Mouse (Mus musculus) hindbrain, postnatal 0 days (tissue): ENCODE data around the gene Nmi. TPM values are rescaled to one million over a fixed set of nuclear protein-coding genes. Genes with fewer than 3 reads are reported as not detected.

ENCODE experiments used
- ATAC-seq: fragments of 200-750 bp; cut with Nextera tagmentation; 2 replicates; pipeline ENCODE4 v1.8.0; 2017; ENCODE audit warnings: mild to moderate bottlenecking, moderate TSS enrichment, moderate library complexity
- DNase-seq: peaks from one replicate; pipeline ENCODE4 v3.0.0-alpha.2; 2015; ENCODE audit warnings: low spot score
- H3K27ac ChIP-seq: fragments of 300-500 bp; sonication (generic); 2 replicates; pipeline ENCODE4 v1.5.1; 2014; ENCODE audit warnings: mild to moderate bottlenecking
- H3K27me3 ChIP-seq: fragments of 300-500 bp; sonication (generic); 2 replicates; pipeline ENCODE4 v1.6.1; 2014; ENCODE audit warnings: low read length, mixed read lengths; ENCODE audit not compliant: insufficient read depth
- H3K36me3 ChIP-seq: fragments of 300-500 bp; sonication (generic); 2 replicates; pipeline ENCODE4 v1.6.1; 2014; ENCODE audit warnings: low read length, mixed read lengths; ENCODE audit not compliant: insufficient read depth
- H3K4me1 ChIP-seq: fragments of 300-500 bp; sonication (generic); 2 replicates; pipeline ENCODE4 v1.6.1; 2014; ENCODE audit warnings: antibody characterized with exemption, low read length, mixed read lengths; ENCODE audit not compliant: insufficient read depth
- H3K4me2 ChIP-seq: fragments of 300-500 bp; sonication (generic); 2 replicates; pipeline ENCODE4 v1.6.1; 2014; ENCODE audit warnings: low read depth, mild to moderate bottlenecking, low read length, moderate library complexity, mixed read lengths
- H3K4me3 ChIP-seq: fragments of 300-500 bp; sonication (generic); 2 replicates; pipeline ENCODE4 v1.5.1; 2014; ENCODE audit warnings: low read length
- H3K9ac ChIP-seq: fragments of 300-500 bp; sonication (generic); replicated peaks from 2 replicates; pipeline ENCODE4 v1.6.1; 2014; ENCODE audit warnings: mild to moderate bottlenecking, low read length, moderate library complexity, mixed read lengths
- H3K9me3 ChIP-seq: fragments of 300-500 bp; sonication (generic); 2 replicates; pipeline ENCODE4 v1.6.1; 2016; ENCODE audit warnings: low read length, mixed read lengths
- CTCF ChIP-seq: IDR thresholded peaks from 2 replicates; pipeline ENCODE4 v1.5.1; 2016; ENCODE audit warnings: antibody characterized with exemption, control low read depth, low read depth
- WGBS: fragments of 180-500 bp; shearing (Covaris S2); extraction: QIAGEN DNeasy Blood & Tissue Kit; methylation state at CpG from one replicate; pipeline ENCODE4 v1.1.7; 2014; 5-methylcytosine and 5-hydroxymethylcytosine counted together
- polyA plus RNA-seq: library from polyadenylated mRNA; unstranded; fragments of >200 nt; fragmentation: Nextera tagmentation; extraction: Ambion mirVana; gene quantifications from 2 replicates; pipeline ENCODE4 v1.2.1, GENCODE M21; 2015
- total RNA-seq: library from RNA; depleted of rRNA; stranded (reverse); fragments of >200 nt; gene quantifications from 2 replicates; pipeline ENCODE4 v1.2.3, GENCODE M21; 2014

Nmi gene
- total and polyA plus RNA-seq, 2 experiments from 2014 or later = 1.5 to 8.3 TPM

GRCm38 (mm10) chr2:51934574-51935334, 38.5 kb downstream of the Nmi start, which contains the start of gene Rbm43:
Gene Rbm43 (minus strand): TSS chr2:51935163.
- peak; percentile 83 for DNase-seq
- Histone ChIP-seq H3K9ac (peak within 1 kb of the TSS; percentile 56), H3K36me3 (no peaks in the 10 kb centered on the region), H3K27me3 (no peaks in the 10 kb centered on the region), H3K4me2 (peak within 1 kb of the TSS; percentile 89), H3K9me3 (no peaks in the 10 kb centered on the region), H3K27ac (peak within 1 kb of the TSS; percentile 51; the same call in 1 of the 2 replicates), H3K4me3 (peak within 1 kb of the TSS; percentile 58), H3K4me1 (no peaks in the 10 kb centered on the region)
- TF ChIP-seq CTCF = peak; percentile 41
- peak; percentile 88 for ATAC-seq
- under 1% methylated on average over 48 of the region's 48 CpGs for WGBS

DNA sequence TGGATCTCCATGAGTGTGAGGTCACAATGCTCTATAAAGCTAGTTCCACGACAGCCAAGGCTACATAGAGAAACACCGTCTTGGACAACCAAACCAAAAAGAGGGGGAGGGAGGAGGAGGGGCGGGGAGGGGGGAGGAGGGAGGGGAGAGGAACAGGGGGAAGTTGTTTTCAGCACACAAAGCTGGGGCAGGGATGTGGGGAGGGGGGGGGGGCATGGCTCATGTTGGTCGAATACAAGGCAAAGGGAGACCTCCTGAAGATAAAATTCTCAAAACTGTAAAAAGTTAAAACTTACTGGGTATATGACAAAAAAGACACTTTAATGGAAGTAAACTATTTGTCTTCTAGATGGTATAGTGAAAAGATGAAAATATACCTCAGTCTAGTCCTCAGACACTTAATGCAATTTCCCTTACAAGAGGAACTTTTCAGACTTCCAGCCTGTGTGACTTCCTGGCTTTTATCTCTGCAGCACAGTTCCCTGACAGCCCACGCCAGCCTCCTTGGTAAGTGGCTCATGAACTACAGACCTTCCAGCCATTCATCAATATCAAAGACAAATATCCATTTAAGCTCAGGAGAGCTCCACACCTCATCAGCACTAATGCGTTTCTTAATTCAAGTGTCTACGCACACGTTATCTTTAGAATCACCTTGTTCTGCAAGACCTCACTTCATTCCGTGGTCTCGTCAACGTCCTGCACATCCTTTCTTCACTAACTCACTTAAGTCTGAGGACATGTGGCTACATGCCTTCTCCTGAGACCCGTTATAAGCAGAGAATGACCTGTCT, 39.8 kb downstream of the Nmi start:
- H3K4me1 ChIP-seq = no peaks in the 10 kb centered on the region
- H3K9ac ChIP-seq = no peak overlapping the region
- H3K27ac ChIP-seq = no peak overlapping the region
- peak overlapping the region; percentile 58; the same call in 1 of the 2 replicates for H3K4me3 ChIP-seq
- H3K36me3 ChIP-seq = no peaks in the 10 kb centered on the region
- 64% methylated on average over 12 of the region's 12 CpGs for WGBS
- H3K27me3 ChIP-seq = no peaks in the 10 kb centered on the region
- ATAC-seq = no peak
- no peak for TF ChIP-seq CTCF
- DNase-seq = no peak
- peak overlapping the region; percentile 89 for H3K4me2 ChIP-seq
- no peaks in the 10 kb centered on the region for H3K9me3 ChIP-seq

DNA sequence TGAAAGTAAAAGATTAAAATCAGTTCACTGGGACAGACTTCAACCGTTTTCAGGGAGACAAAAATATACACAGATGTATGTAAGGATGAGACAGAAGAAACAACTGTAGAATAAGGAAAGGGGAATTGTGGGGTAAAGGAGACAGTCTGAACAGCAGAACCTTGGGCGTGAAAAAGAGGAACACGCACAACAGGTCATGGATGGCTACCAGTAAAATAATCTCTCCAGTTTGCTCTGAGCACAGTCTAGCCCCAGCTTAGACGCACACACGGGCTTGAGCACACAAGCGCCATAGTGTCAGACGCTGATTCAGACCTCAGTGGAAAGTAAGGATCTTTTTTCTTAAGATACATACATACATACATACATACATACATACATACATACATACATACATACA, 42.1 kb downstream of the Nmi start:
- Histone ChIP-seq H3K9me3 (no peaks in the 10 kb centered on the region), H3K4me3 (no peak overlapping the region), H3K4me1 (no peaks in the 10 kb centered on the region), H3K27ac (no peak overlapping the region), H3K36me3 (no peaks in the 10 kb centered on the region), H3K4me2 (no peak overlapping the region), H3K9ac (no peak overlapping the region), H3K27me3 (no peaks in the 10 kb centered on the region)
- ATAC-seq (no peak), DNase-seq (no peak)
- WGBS = 93% methylated on average over 7 of the region's 7 CpGs
- TF ChIP-seq CTCF = no peak

DNA sequence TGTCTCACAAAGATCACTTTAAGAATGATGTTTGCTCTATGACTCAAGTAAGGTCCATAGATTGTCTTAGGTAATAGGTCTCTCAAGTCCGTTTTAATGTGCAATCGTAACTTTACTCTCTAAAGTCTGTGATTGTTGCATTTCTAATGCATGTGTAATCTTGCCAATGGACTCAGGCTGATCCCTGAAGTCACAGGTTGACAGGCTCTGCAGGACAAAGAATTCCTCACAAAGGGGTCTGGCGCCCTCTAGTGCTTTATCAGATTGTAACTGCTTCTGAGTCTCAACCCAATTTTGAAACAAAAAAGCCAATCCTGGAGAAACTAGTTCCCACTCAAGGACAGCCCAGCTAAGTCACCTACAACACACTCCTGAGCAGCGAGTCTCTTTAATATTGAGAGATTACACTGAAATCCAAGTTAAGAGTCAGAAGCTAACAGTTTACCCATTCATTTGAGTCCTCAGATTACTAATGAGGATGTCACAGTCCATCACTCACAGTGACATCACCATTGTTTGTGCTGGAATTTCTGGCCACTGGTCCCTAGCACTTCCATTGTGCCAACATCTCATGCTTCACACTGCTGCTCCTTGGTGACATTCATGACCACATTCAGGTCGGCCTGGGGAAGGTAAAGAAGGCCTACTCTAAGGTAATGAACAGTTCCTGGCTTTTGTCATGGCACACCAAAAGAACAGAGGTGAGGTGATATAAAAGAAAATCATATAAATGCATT, 58.2 kb downstream of the Nmi start:
- no peaks in the 10 kb centered on the region for H3K4me1 ChIP-seq
- DNase-seq (peak; percentile 94), ATAC-seq (peak; percentile 49; the same call in 1 of the 2 replicates)
- H3K36me3 ChIP-seq = no peaks in the 10 kb centered on the region
- H3K9ac ChIP-seq = no peak overlapping the region
- TF ChIP-seq CTCF = peak; percentile 93
- 4% methylated on average over 5 of the region's 5 CpGs for WGBS
- no peak overlapping the region for H3K27ac ChIP-seq
- no peak overlapping the region for H3K4me2 ChIP-seq
- no peak overlapping the region for H3K4me3 ChIP-seq
- H3K27me3 ChIP-seq = no peaks in the 10 kb centered on the region
- no peaks in the 10 kb centered on the region for H3K9me3 ChIP-seq

DNA sequence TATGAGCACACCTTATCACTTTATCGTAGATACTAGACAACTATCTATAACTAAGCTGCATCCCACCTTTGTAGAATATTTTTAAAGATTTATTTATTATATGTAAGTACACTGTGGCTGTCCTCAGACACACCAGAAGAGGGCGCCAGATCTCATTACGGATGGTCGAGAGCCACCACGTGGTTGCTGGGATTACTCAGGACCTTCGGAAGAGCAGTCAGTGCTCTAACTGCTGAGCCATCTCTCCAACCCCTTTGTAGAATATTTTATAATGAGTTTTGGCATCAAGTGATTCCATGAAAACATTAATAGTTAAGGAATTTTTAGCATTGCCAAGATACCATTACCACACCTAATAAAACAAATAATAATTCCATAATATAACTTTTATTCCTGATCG, 58.8 kb downstream of the Nmi start:
- no peak for ATAC-seq
- H3K4me1 ChIP-seq = no peaks in the 10 kb centered on the region
- TF ChIP-seq CTCF = no peak; the same call in 1 of the 2 replicates
- H3K4me3 ChIP-seq = no peak overlapping the region
- H3K9ac ChIP-seq = no peak overlapping the region
- no peaks in the 10 kb centered on the region for H3K27me3 ChIP-seq
- H3K4me2 ChIP-seq = no peak overlapping the region
- H3K27ac ChIP-seq = no peak overlapping the region
- 51% methylated on average over 7 of the region's 7 CpGs for WGBS
- H3K9me3 ChIP-seq = no peaks in the 10 kb centered on the region
- no peak for DNase-seq
- H3K36me3 ChIP-seq = no peaks in the 10 kb centered on the region

DNA sequence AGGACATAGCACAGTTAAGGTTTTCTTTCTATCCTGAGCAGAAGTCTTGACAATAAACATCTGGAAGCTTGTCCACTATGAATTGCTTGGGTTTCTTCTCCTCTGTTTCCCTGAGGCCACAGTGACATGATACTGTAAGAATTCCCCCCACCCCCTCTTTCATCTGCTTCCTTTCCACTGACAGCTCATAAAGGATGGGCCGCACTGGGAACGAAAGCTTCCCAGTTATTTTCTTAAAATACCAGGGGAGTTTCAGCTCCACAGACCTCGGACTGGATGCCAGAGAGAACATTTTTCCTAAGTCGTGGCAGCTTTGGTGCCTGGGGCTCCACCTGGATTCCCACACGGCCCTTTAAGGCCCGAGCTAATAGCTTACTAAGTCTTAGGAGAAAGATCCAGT, 60.6 kb downstream of the Nmi start:
- WGBS = 48% methylated on average over 6 of the region's 6 CpGs
- DNase-seq (no peak), ATAC-seq (no peak)
- no peak for TF ChIP-seq CTCF
- H3K36me3 ChIP-seq = no peaks in the 10 kb centered on the region
- no peak overlapping the region for H3K9ac ChIP-seq
- no peak overlapping the region for H3K4me2 ChIP-seq
- no peaks in the 10 kb centered on the region for H3K9me3 ChIP-seq
- no peaks in the 10 kb centered on the region for H3K27me3 ChIP-seq
- no peak overlapping the region for H3K27ac ChIP-seq
- no peak overlapping the region for H3K4me3 ChIP-seq
- H3K4me1 ChIP-seq = no peaks in the 10 kb centered on the region
